Mouse (Mus musculus) gastrocnemius, postnatal 10 days (tissue): ENCODE measurements around the gene Fkbp1a. TPM values are rescaled to one million over a fixed set of nuclear protein-coding genes. Genes with fewer than 3 reads are reported as not detected.

Experiments used
- DNase-seq: peaks from one replicate; pipeline ENCODE4 v3.0.0; 2021; ENCODE audit warnings: mixed read lengths
- total RNA-seq, 2 experiments: library from RNA; stranded (reverse); gene quantifications; 2 replicates each; pipeline ENCODE4 v1.2.3; 2021

The Fkbp1a gene
- total RNA-seq, 2 experiments from 2014 or later: 238 to 248 TPM

DNA sequence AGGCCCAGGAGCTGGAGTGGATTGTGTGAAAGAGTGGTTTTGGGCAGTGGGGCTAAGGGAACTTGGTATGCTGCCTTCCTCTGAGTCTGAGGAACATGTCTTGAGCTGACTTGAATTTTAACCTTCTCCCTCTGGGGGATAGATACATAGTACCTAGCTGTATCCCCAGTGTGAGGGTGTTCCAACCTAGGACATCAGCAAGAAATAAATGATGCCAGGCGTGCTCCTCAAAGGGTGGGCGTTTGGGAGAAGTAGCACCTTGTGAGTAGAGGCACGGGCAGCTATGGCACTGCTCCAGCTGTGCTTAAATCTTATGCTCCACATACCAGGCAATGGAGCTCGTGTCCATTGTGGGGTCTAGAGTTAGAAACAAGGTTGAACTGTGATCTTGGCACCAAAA lies 4.3 kb downstream of the Fkbp1a start:
- no peak for DNase-seq

DNA sequence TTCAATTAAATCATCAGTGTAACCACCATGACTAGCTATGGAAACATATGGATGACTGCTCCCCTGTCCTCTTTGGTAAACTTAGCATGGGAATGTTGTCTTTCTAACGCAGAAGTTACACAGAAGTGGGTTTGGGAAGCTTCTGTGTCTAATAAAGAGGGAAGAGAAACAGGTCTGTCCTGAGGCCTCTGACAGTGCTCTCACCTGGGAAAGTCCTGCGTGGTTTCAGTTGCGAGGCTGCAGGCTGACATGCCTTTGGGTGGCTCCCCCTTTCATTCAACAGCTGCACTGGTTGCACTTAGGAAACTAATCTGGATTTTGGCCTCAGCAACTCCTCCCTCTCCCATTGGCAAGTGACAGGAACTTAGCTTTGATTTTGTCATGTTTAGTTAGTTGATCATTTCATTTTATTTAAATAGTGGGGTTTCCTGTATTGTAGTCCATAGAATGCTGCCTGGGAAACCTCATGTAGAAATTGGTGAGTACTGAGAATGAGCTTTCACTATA lies 7.4 kb downstream of the Fkbp1a start:
- DNase-seq: no peak

DNA sequence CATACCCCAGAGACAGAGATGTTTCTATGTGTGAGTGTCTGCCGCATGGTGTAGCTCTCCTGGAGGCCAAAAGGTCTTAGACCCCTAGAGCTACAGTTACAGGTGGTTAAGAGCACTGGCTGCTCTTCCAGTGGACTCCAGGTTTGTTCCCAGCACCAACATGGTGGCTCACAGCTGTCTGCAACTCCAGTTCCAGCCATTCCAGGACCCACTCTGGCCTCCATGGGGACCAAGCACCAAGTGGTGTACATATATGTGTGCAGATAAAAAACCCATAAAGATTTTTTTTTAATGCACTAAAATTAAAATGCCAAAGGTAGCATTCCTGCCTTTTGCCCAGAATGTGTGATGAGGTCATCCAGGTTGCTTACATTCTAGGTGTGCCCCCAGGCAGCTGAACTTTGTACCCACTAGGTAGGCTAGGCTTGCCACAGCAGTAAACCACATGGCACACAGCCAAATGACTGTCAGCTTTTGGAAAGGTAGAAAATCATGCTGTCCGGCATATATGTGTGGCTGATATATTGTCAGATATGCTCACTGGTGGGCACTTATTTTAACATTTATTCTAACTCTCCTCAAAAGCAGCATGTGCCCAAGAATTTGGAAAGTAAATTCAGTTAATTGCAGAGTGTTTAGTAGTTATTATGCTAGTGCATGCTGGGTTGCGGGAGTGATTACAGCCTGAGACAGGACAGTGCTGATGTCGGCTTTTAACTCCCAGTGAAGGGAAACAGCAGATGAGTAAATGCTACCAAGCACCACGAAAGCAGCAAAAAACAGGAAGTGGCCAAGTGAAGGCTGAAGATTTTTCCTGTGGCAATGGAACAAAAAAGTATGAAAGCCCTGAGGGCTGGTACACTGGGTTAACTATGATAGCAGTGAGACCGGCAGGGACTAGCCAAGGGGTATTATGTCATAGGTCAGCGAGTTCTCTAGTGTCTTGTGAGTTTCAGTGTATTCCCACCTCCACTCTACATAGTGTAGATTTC lies 20.9 kb downstream of the Fkbp1a start:
- DNase-seq: no peak

DNA sequence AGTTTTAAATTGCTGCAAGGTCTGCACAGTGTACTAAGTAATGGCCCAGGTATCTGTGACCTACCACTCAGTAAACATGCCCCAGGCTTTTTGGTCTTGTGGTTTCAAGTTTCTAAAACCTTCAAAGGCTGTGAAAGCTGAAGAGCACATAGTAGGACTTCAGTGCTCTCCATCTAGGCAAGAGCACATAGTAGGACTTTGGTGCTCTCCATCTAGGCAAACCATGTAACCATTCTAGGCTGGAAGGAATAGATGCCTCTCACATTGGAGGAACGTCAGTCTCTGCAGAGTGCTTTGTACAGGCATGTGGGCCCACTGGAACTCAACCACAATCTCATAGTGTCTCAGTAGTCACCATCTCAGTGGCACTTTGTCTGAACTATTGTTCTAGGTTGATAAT lies 21.7 kb downstream of the Fkbp1a start:
- no peak for DNase-seq

DNA sequence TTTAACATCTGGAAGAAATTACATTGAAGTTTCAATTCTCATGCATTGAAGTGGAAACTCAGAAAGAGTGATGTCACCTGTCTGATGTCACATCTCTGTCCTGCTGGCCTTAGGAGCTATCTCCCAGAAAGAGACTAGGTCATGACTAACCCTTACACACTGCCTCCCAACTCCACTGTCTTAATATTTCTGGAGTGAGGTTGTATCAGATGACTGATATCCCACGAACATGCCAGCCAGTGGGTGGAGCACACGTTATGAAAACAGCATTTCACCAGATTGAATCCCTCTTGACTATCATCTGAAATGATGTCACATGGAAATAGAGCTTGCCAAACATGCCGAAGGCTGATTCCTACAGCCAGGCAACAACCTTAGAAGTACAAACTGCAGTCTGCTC lies 22.7 kb downstream of the Fkbp1a start:
- DNase-seq: no peak

DNA sequence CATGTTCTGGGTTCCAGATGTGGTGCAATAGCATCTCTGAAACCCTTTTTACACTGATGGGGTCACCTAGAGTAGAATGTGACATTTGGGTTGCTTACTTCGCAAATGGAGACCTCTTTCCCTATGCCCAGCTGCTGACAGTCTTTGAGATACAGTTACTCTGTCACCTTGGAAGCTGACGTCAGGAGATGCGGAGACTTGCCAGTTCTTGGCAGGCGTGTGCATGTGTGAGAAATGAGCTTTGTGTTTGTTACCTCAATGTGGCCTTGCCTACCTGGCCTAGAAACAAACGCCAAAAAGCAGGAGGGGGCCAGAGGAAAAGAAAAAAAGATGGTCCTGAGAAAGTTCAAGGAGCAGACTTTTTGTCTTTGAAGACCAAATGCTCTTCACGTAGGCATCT lies 24.6 kb downstream of the Fkbp1a start:
- no peak for DNase-seq

DNA sequence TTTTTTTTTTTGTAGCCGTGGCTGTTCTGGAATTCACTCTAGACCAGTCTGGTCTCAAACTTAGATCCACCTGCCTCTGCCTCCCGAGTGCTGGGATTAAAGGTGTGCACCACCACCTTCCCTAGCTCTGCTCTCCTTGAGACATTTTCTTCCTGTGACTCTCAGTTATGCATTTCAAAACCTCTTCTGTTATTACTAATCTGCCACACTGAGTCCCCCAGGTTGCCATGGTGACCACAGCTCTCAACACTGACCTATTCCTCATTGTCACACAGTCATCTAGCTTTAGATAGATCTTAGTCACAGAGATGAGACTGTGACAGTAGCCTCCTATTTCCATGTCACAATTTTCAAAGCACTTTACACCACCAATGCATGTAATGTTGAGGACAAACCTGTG lies 27.2 kb downstream of the Fkbp1a start:
- no peak for DNase-seq

DNA sequence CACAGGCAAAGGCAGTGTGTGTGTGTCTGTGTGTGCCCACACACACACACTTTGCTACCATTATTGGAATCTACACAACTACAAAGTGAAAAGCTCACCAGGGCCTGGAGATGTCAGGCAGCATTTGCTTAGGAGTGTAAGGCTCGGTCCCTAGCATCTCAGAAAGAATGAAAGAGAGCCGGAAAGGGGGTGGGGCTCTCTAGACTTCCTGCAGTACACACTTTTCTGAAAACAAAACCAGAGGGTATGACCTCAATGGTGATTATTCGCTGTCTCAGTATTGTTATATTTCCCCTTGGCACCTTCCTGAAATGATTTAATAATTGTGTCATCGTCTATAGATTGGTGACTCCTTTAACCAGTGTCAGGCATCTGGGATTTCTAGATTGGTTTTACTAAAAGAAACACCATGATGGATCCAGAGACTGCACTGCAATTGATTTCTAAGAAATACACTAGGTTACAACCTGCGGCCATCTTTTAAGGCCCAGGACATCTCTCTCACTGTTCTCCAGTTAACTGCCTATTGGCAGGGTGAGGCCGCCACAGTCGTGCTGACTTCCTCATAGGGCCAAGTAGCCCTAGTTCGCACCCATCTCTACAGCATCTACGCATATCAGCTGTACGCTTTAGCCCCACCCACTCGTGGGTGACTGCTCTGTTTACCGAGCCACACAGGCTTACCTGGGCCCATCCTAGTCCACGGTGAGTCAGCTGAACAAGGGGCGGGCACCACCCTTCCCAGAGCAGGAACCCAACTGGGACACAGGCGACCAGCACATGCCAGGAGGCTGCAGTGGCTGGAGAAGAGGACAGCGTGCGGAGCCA lies 29.8 kb downstream of the Fkbp1a start, which contains the start of gene Sdcbp2:
Sdcbp2 (plus strand) TSS at position 750 of the 828 bp plus-strand sequence.
- no peak for DNase-seq

DNA sequence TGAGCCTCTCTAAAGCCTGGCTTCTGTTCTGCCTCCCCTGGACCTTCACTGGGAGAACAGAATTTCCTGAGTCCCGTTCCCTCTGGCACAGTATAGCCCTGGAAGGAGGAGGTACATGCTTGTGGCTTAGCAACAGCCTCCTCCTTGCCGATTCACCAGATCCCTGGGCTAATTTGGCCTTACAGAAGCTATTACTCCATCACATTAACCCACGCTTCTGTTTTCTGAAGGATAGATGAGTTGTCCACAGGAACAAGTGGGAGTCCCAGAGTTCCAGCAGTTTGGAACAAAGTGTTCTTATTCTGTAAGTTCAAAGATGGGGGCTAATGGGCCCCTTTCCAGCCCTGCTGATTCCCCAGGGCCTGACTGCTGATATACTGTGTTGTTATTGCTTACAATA lies 31.4 kb downstream of the Fkbp1a start:
- no peak for DNase-seq

DNA sequence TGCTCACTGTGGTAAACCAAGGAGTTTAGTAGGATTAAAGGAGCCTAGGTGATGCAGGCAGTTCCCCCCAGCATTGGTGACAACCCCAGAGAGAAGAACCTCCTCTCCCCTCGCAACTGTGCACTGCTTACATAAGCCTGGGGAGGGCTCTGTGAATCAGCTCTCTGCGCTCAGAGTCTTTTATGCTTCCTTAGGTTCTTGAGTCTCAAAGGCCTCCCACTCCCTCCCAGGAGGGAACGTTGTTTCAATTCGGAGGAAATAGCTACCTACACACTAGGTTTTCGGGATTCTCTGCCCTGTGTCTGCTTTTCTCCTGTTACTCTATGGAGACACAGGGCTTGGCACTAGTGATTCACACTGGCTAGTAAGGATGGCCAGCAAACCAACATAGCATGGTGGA lies 32.3 kb downstream of the Fkbp1a start:
- DNase-seq: no peak

DNA sequence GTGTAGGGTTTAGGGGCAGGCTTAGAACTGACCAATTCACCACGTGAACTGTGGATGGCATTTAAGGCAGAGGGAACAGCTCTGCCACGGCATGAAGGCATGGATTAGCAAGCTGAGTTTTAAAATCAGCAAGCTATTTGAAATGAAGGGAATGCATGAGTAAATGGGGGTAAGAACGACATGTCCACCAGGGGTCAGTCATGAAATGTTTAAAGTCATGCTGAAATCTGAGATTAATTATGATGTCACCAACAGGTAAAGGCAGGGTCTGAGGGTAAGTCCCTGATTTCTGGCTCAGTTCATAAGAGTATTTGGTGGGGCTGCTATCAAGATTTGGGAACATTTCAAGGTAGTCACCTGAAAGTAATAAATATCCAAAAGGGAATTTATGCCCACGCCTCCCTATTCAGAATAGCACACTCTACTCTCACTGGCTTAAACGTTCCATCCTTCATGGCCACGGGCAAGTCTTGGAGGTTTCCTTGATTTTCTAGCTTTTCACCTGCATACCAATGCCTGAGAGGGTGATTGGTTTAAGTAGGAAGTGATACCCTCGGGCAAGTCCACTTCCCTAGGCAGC lies 32.9 kb downstream of the Fkbp1a start:
- no peak for DNase-seq

DNA sequence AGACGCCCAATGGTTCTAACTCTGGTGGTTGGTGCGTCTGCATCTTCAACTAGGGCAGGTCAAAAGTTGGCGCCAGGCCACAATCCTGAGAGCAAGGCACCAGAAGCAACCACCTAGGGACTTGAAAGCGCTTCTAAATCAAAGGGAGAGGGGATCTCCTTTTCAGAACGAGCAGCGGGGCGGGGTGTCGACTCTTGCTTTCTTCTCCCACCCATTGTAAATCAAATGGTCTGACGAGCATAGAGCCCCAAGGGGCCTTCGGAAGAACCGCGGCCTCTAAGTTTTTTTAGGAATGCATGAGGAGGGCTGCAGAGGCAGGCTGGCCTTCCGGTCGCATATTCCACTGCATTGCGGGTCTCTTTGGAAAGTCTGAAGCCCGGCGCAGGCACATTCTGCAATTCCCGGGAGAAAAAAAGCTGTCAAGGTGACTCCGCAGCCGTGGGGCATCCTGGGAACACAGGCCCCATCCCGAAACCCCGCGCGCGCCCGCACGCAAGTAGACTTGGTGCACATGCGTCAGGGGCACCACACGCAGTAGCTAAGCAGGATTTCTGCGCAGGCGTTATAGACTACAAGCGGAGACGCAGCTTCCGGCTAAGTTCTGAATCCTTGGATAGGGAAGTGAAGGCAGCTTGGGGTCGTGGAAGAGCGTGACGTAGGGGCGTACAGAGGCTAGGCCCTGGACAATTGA lies 33.6 kb downstream of the Fkbp1a start:
- DNase-seq: peak; percentile 77

DNA sequence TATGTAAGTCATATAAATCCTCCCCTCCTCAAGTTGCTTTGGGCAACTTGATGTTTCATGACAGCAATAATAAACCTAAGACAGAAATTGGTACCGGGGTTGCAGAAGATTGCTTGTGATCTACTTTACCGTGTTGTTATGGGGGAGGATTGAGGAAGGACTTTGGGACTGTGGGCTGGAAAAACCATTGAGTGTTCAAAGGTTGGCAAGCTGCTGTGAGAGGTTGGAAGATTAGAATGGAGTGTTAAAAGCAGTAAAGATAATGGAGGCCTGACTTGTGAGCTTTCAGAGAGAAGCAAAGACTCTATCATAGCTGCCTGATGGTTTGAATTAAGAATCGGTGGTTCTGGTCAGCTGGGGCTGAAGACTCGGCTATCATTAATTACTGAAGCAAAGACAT lies 36.9 kb downstream of the Fkbp1a start:
- DNase-seq: no peak

DNA sequence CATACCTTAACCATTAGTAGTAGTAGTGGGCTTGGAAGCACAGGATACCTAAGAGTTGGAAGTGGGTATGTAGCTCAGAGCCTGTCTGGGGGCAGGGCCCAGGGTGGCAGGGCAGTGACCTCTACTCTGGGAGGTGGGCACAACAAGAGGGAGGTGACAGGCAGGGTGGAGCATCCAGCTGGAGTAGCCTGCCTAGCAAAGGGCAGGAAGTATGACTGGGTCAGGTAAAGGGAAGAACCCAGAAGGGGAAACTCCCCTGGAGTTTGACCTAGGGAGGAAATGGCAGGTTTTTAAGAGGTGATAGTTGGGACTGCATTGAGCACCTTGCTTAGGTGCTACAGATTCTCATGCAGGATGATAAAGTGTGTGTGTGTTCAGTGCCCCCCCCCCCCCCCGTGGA lies 38.7 kb downstream of the Fkbp1a start:
- DNase-seq: no peak

DNA sequence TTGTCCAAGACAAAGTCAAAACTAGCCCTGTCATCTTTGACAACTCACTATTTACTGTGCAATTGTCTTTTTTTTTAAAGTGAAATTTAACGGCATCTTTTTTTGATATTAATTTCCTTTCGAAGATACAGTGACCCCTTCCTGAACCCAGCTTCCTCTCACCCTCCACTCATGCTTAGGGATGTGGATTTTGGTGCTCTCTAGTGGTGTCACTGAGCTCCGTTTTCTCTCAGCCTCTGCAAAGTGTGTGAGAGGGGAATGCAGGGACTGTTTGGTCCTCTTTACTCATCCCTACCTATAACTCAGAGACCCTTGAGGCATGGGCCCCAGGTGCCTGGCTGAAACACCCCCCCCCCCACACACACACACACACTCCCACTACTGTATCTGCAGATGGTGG lies 43.7 kb downstream of the Fkbp1a start:
- no peak for DNase-seq

DNA sequence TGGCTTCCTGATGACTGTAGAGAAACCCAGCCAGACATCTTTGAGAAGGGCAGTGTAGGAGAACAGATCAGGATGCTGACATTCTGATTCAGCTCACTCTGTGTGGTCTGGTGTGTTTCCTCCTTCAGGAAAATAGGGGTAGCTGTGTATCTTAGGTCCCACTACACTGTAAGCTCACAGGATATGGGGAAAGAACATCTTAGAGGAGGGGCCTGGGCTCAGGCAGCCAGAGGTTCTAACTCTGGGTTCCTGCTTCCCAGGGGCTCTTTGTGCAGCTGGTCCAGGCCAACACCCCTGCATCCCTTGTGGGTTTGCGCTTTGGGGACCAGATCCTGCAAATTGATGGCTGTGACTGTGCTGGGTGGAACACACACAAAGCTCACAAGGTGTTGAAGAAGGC lies 44.5 kb downstream of the Fkbp1a start:
- no peak for DNase-seq

DNA sequence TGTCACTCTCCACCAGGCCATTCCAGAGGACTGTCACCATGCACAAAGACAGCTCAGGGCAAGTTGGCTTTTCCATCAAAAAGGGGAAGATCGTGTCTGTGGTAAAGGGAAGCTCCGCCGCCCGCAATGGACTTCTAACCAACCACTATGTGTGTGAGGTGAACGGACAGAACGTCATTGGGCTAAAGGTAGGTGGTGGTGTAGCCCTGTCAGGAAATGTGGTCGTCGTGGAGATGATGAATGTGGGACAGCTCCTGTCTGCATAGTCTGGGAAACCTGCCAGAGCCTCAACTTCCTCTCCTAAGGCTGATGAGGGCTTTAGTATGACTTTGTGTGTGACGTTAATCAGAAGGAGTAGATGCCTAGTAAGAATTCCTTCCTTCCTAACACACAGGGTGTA lies 45.0 kb downstream of the Fkbp1a start:
- DNase-seq: no peak

DNA sequence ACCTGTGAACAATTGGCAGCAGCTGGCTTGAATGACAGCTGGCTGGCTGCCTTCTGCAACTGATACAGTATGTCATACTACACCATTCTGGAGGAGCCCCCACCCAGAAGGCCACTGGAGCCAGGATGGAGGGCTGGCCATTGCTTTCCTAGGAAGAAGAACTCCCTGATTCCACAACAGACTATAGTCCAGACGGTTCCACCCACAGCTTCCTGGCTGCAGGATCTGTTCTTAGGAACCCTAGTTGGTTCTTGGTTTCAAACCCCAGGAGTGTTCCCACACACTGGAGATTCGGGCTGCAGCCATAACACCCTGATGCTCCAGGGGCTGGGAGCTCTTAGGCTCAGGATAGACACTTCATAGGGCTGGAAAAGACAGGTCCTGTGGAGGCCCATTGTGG lies 55.8 kb downstream of the Fkbp1a start:
- no peak for DNase-seq

DNA sequence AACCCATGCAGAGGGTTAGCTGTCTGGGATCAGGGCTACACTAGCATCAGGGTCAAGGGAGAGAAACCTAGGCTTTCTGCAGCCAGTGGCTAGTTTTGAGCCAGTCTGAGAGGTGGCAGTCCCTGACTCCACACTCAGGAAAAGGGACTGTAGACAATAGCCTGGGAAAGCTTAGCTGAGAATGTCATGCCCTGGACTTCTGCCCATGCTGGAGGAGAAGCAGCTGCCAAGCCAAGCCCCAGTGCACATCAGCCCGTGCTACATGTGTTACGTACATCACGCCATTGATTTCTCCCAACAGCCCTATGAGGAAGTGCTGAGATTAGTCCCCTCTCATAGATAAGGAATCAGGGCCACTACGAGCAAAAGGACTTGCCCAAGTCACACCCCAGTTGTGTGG lies 59.8 kb downstream of the Fkbp1a start:
- DNase-seq: no peak

DNA sequence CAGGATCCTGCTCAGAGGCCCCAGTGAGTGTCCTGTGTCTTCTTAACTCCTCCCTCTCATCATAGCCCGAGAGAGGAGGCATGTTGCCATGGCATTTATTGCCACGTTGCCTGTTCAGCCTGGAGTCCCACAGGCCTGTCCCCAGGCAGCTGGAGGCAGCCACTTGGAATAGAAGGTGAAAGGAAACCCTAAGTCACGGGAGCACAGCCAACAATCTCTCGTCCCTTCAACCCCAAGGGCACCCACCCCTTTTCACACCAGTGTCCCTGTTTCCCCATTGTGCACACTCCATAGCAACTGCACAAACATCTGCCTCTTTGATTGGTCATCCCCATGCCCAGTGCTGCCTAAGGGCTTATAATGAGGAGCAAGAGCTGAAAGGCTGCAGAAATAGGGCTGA lies 61.3 kb downstream of the Fkbp1a start:
- DNase-seq: peak; percentile 23

DNA sequence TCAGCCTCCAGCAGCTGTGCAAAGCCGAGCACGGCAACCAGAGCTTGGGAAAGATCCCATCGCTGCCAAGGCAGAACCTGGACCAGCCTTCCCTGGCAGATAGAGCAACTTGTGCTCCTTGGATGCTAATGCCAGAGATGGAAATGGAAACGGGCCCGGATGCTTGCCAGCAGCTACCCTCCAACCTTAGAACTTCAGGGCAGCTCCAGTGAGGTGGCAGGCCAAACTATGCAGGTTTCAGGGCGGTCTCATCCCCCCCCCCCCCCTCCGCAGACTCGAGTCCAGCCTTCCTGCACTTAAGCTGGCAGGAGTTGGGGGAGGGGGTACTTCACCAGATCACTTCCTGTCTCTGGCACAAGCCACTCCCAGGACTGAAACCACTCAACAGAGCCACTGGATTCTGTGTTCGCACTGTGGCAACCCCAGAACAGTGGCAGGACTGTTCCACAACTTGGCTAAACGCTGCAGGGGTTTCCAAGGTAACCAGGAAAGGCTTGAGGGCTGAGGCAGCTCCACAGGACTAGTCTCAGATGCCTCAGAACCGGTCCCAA lies 63.2 kb downstream of the Fkbp1a start:
- peak; percentile 56 for DNase-seq

DNA sequence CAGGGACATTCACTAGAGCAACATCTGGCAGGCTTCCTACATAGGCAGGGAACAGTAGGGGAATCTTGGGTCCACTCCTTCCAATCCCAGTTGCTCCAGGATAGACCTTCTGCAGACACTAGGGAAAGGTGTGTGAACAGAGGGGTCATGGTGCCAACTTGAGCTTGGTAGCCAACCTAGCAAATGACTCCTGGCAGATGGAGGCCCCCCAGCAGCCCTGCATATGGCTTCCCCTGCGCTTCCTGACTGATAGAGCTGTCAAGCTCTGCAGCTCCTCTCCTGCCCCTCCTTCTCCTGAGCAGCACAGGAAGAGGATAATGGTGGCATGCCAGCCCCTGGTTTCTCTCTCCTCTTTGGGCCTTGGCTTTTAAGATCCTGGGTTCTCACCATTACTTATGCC lies 66.2 kb downstream of the Fkbp1a start:
- no peak for DNase-seq
